In genomic region chr12:107010995-107011786, GRCm38 (mm10) we compare ENCODE assay signal across 8 mouse cellular contexts.
DNase-seq lines count a peak whose midpoint lies in the region; ATAC-seq and TF ChIP-seq lines count a peak whose summit lies in the region.

No protein-coding gene starts in this region.

- H3K9me3 ChIP-seq in heart, embryonic 10.5 days, result no peaks in the 10 kb centered on the region
- no peaks in the 10 kb centered on the region for H3K9me3 ChIP-seq in midbrain, embryonic 14.5 days (ENCODE audit: control insufficient read depth, low read length)
- H3K9me3 ChIP-seq in midbrain, embryonic 11.5 days (ENCODE audit: control insufficient read depth, low read length), result no peaks in the 10 kb centered on the region
- H3K9me3 ChIP-seq in heart, postnatal 0 days (replicated peaks; ENCODE audit: control insufficient read depth, low read length), result no peaks in the 10 kb centered on the region; the same call in 1 of the 2 replicates

- no peak overlapping the region for H3K4me2 ChIP-seq in midbrain, embryonic 14.5 days (ENCODE audit: low read length)
- H3K4me2 ChIP-seq in midbrain, embryonic 11.5 days, result no peak overlapping the region
- peak overlapping the region; percentile 37 for H3K4me2 ChIP-seq in heart, postnatal 0 days (ENCODE audit: low read depth, low read length)

- TF ChIP-seq EP300 in heart, adult 2 months (IDR thresholded peaks at IDR 0.05; ENCODE audit: insufficient read depth, low read depth, low read length), result no peak
- no peak for TF ChIP-seq EP300 in heart, postnatal 0 days (IDR thresholded peaks at IDR 0.05; ENCODE audit: low read depth)

- peak; percentile 76 for DNase-seq in heart, embryonic 10.5 days (ENCODE audit: low spot score)
- no peak for DNase-seq in heart, adult 2 months
- peak; percentile 64 for DNase-seq in midbrain, embryonic 14.5 days
- no peak for DNase-seq in midbrain, embryonic 11.5 days (ENCODE audit: low spot score, missing footprints)
- peak; percentile 9 for DNase-seq in heart, postnatal 0 days (ENCODE audit: low spot score)
- peak; percentile 37 to 41 for DNase-seq in right cerebral cortex, adult 2 months (ENCODE audit: low spot score in 2 of 2)
- no peak for DNase-seq in adrenal gland, postnatal 25 days
- DNase-seq in spleen, postnatal 14 days (ENCODE audit: low spot score in 2 of 2), result no peak

- peaks cover 8% of the 10 kb centered on the region for H3K4me1 ChIP-seq in heart, embryonic 10.5 days
- no peaks in the 10 kb centered on the region for H3K4me1 ChIP-seq in heart, adult 2 months (ENCODE audit: control insufficient read depth, insufficient read depth, low read length)
- peaks cover 7% of the 10 kb centered on the region; the same call in 1 of the 2 replicates for H3K4me1 ChIP-seq in midbrain, embryonic 14.5 days (ENCODE audit: control insufficient read depth, insufficient read depth, low read length)
- H3K4me1 ChIP-seq in midbrain, embryonic 11.5 days (ENCODE audit: control insufficient read depth, insufficient read depth, low read length), result no peaks in the 10 kb centered on the region
- H3K4me1 ChIP-seq in heart, postnatal 0 days (ENCODE audit: control insufficient read depth, insufficient read depth), result peaks cover 11% of the 10 kb centered on the region; the same call in 1 of the 2 replicates

- ATAC-seq in midbrain, embryonic 14.5 days (ENCODE audit: low FRiP score, low TSS enrichment), result no peak
- no peak for ATAC-seq in midbrain, embryonic 11.5 days (ENCODE audit: low FRiP score)
- ATAC-seq in heart, postnatal 0 days (ENCODE audit: insufficient read depth, low read depth), result peak; percentile 33; the same call in 1 of the 2 replicates

- H3K27me3 ChIP-seq in heart, embryonic 10.5 days (ENCODE audit: insufficient read depth, poor library complexity, severe bottlenecking), result peaks cover 5% of the 10 kb centered on the region; the same call in 1 of the 2 replicates
- no peaks in the 10 kb centered on the region for H3K27me3 ChIP-seq in heart, adult 2 months (ENCODE audit: control insufficient read depth, insufficient read depth, low read length)
- H3K27me3 ChIP-seq in midbrain, embryonic 14.5 days (ENCODE audit: control insufficient read depth, insufficient read depth, low read length), result no peaks in the 10 kb centered on the region
- H3K27me3 ChIP-seq in midbrain, embryonic 11.5 days (ENCODE audit: control insufficient read depth, insufficient read depth, low read length), result no peaks in the 10 kb centered on the region
- H3K27me3 ChIP-seq in heart, postnatal 0 days (ENCODE audit: control insufficient read depth, insufficient read depth, low read length), result no peaks in the 10 kb centered on the region

- H3K9ac ChIP-seq in heart, adult 2 months (ENCODE audit: low read depth, low read length), result no peak overlapping the region
- H3K9ac ChIP-seq in midbrain, embryonic 14.5 days (replicated peaks; ENCODE audit: low read length), result no peak overlapping the region
- H3K9ac ChIP-seq in midbrain, embryonic 11.5 days (ENCODE audit: low read length), result no peak overlapping the region
- no peak overlapping the region for H3K9ac ChIP-seq in heart, postnatal 0 days (replicated peaks; ENCODE audit: low read depth, low read length)

- peak overlapping the region; percentile 22; the same call in 1 of the 2 replicates for H3K27ac ChIP-seq in heart, embryonic 10.5 days
- H3K27ac ChIP-seq in heart, adult 2 months, result no peak overlapping the region
- no peak overlapping the region for H3K27ac ChIP-seq in midbrain, embryonic 14.5 days (replicated peaks; ENCODE audit: low read depth, low read length)
- no peak overlapping the region for H3K27ac ChIP-seq in midbrain, embryonic 11.5 days (ENCODE audit: low read depth, low read length)
- H3K27ac ChIP-seq in heart, postnatal 0 days (ENCODE audit: low read depth), result no peak overlapping the region

- no peak for TF ChIP-seq POLR2A in heart, adult 2 months (IDR thresholded peaks at IDR 0.05; ENCODE audit: insufficient read depth, low read depth, low read length)

- no peaks in the 10 kb centered on the region for H3K36me3 ChIP-seq in heart, embryonic 10.5 days
- no peaks in the 10 kb centered on the region for H3K36me3 ChIP-seq in heart, adult 2 months (ENCODE audit: control insufficient read depth, insufficient read depth, low read length)
- H3K36me3 ChIP-seq in midbrain, embryonic 14.5 days (ENCODE audit: control insufficient read depth, insufficient read depth, low read length), result no peaks in the 10 kb centered on the region
- no peaks in the 10 kb centered on the region for H3K36me3 ChIP-seq in midbrain, embryonic 11.5 days (ENCODE audit: control insufficient read depth, insufficient read depth, low read length)
- no peaks in the 10 kb centered on the region for H3K36me3 ChIP-seq in heart, postnatal 0 days (replicated peaks; ENCODE audit: control insufficient read depth, insufficient read depth, low read length)

- WGBS in heart, embryonic 10.5 days, result 52% methylated on average over 20 of the region's 20 CpGs
- WGBS in heart, adult 2 months, result 25% methylated on average over 20 of the region's 20 CpGs
- 63% methylated on average over 20 of the region's 20 CpGs for WGBS in midbrain, embryonic 14.5 days
- 85% methylated on average over 20 of the region's 20 CpGs for WGBS in midbrain, embryonic 11.5 days
- 20% methylated on average over 20 of the region's 20 CpGs for WGBS in heart, postnatal 0 days

- H3K4me3 ChIP-seq in heart, embryonic 10.5 days, result 0 out of 2 replicates have a peak overlapping the region, but pooled peaks have one; percentile 12
- H3K4me3 ChIP-seq in heart, adult 2 months, result no peak overlapping the region
- H3K4me3 ChIP-seq in midbrain, embryonic 14.5 days (replicated peaks; ENCODE audit: low read depth, low read length), result no peak overlapping the region
- no peak overlapping the region for H3K4me3 ChIP-seq in midbrain, embryonic 11.5 days (ENCODE audit: low read depth, low read length)
- peak overlapping the region; percentile 7; the same call in 1 of the 2 replicates for H3K4me3 ChIP-seq in heart, postnatal 0 days (ENCODE audit: low read depth, low read length)

- H3K79me2 ChIP-seq in heart, adult 2 months (replicated peaks; ENCODE audit: control insufficient read depth, insufficient read depth, low read length), result no peaks in the 10 kb centered on the region

- TF ChIP-seq CTCF in heart, adult 2 months (IDR thresholded peaks at IDR 0.05), result no peak
- no peak for TF ChIP-seq CTCF in heart, postnatal 0 days (IDR thresholded peaks at IDR 0.05; ENCODE audit: low read depth)

- intact Hi-C loops in heart, adult 2 months (cut with DNase I), result no loop called here

Comparison
In these comparisons a context has a peak if more than half of its experiments do, and no peak if none do; other contexts are left out.
1. DNase-seq: peak in heart, embryonic 10.5 days (single experiment), midbrain, embryonic 14.5 days (single experiment), heart, postnatal 0 days (single experiment) and right cerebral cortex, adult 2 months (2 of 2); none in heart, adult 2 months (0 of 2), midbrain, embryonic 11.5 days (single experiment), adrenal gland, postnatal 25 days (single experiment) and spleen, postnatal 14 days (0 of 2).
2. H3K4me3 ChIP-seq: peak in heart, embryonic 10.5 days (single experiment) and heart, postnatal 0 days (single experiment); none in heart, adult 2 months (single experiment), midbrain, embryonic 14.5 days (single experiment) and midbrain, embryonic 11.5 days (single experiment).